Mouse (Mus musculus) spleen, adult 18-20 months (tissue): ENCODE data around the gene Ubn1.
A peak's percentile ranks its signal among the peaks of the same experiment; 100 is the strongest.

ENCODE experiments used
- DNase-seq, 2 experiments: peaks; one replicate each; pipeline ENCODE4 v3.0.0; 2022; ENCODE audit warnings: mixed read lengths in 2 of 2

The Ubn1 gene

GRCm38 (mm10) chr16:5074341-5074740 is 24.5 kb downstream of the Ubn1 start:
- no peak for DNase-seq

- DNase-seq, result no peak
Observed at GRCm38 (mm10) chr16:5085196-5085595, 35.3 kb downstream of the Ubn1 start.

- DNase-seq, result no peak
Observed at GRCm38 (mm10) chr16:5086179-5086578, 36.3 kb downstream of the Ubn1 start.

- DNase-seq, result no peak
Observed at GRCm38 (mm10) chr16:5089021-5089420, 39.2 kb downstream of the Ubn1 start.

GRCm38 (mm10) chr16:5093285-5093684 is 43.4 kb downstream of the Ubn1 start:
- DNase-seq, result no peak

GRCm38 (mm10) chr16:5096504-5096903 is 46.6 kb downstream of the Ubn1 start:
- DNase-seq, result no peak

GRCm38 (mm10) chr16:5101000-5101399 is 51.1 kb downstream of the Ubn1 start:
- DNase-seq, result no peak

- DNase-seq, result no peak
Observed at GRCm38 (mm10) chr16:5109877-5110276, 60.0 kb downstream of the Ubn1 start.

- no peak for DNase-seq
Observed at GRCm38 (mm10) chr16:5111021-5111420, 61.2 kb downstream of the Ubn1 start.

- DNase-seq, result no peak
Observed at GRCm38 (mm10) chr16:5113002-5113550, 63.2 kb downstream of the Ubn1 start.

- DNase-seq, result no peak
Observed at GRCm38 (mm10) chr16:5113582-5113981, 63.7 kb downstream of the Ubn1 start.

- DNase-seq, result no peak
Observed at GRCm38 (mm10) chr16:5119385-5119784, 69.5 kb downstream of the Ubn1 start.

GRCm38 (mm10) chr16:5119845-5120244 is 70.0 kb downstream of the Ubn1 start:
- DNase-seq, result no peak

- no peak for DNase-seq
Observed at GRCm38 (mm10) chr16:5123476-5123875, 73.6 kb downstream of the Ubn1 start.

- no peak for DNase-seq
Observed at GRCm38 (mm10) chr16:5130196-5130595, 80.3 kb downstream of the Ubn1 start.

- DNase-seq, result no peak
Observed at GRCm38 (mm10) chr16:5130766-5131165, 80.9 kb downstream of the Ubn1 start.

- DNase-seq, result no peak
Observed at GRCm38 (mm10) chr16:5131251-5131922, 81.5 kb downstream of the Ubn1 start.

- peak; percentile 57 to 60 for DNase-seq
Observed at GRCm38 (mm10) chr16:5132401-5132801, 82.5 kb downstream of the Ubn1 start, which contains the start of gene Ppl. Ppl (minus strand) TSS chr16:5132421.

GRCm38 (mm10) chr16:5134623-5135330 is 84.9 kb downstream of the Ubn1 start:
- DNase-seq, result no peak

GRCm38 (mm10) chr16:5135551-5136261 is 85.8 kb downstream of the Ubn1 start:
- no peak for DNase-seq
